Mouse (Mus musculus) C2C12 (cell line): ENCODE measurements around the gene Vac14. TPM values are rescaled to one million over a fixed set of nuclear protein-coding genes. Genes with fewer than 3 reads are reported as not detected.

Source experiments
- H3K27me3 ChIP-seq: one replicate; pipeline ENCODE4 v1.6.1; 2011; ENCODE audit not compliant: control insufficient read depth, insufficient read depth, insufficient read length
- H3K36me3 ChIP-seq: one replicate; pipeline ENCODE4 v1.6.1; 2011; ENCODE audit not compliant: control insufficient read depth, insufficient read depth
- H3K4me3 ChIP-seq: one replicate; pipeline ENCODE4 v1.5.1; 2011; ENCODE audit warnings: mild to moderate bottlenecking, control low read depth; ENCODE audit not compliant: poor library complexity, insufficient read depth, severe bottlenecking
- H3K79me2 ChIP-seq: one replicate; pipeline ENCODE4 v1.6.1; 2011; ENCODE audit not compliant: control insufficient read depth, insufficient read depth
- H3K79me3 ChIP-seq: one replicate; pipeline ENCODE4 v1.6.1; 2011; ENCODE audit warnings: low read depth, control low read depth
- H3ac ChIP-seq: one replicate; pipeline ENCODE3; 2011; ENCODE audit warnings: low read depth; ENCODE audit not compliant: control insufficient read depth, insufficient read length
- CEBPB ChIP-seq: IDR thresholded peaks from one replicate; pipeline ENCODE4 v1.6.1; 2011; ENCODE audit warnings: low read depth, mild to moderate bottlenecking, control low read depth, moderate library complexity
- CTCF ChIP-seq: IDR thresholded peaks from one replicate; pipeline ENCODE4 v1.5.1; 2011; ENCODE audit not compliant: control insufficient read depth, insufficient read depth, insufficient read length
- FOSL1 ChIP-seq: IDR thresholded peaks from one replicate; pipeline ENCODE4 v1.8.0; 2011; ENCODE audit warnings: mild to moderate bottlenecking, low read length; ENCODE audit not compliant: poor library complexity, insufficient read depth, severe bottlenecking
- MAX ChIP-seq: IDR thresholded peaks from one replicate; pipeline ENCODE4 v1.6.1; 2011; ENCODE audit warnings: mild to moderate bottlenecking, control low read depth
- MYOD1 ChIP-seq: IDR thresholded peaks from one replicate; pipeline ENCODE4 v1.6.1; 2011; ENCODE audit warnings: low read depth; ENCODE audit not compliant: control insufficient read depth, insufficient read length
- MYOG ChIP-seq: IDR thresholded peaks from one replicate; pipeline ENCODE4 v1.6.1; 2011; ENCODE audit not compliant: control insufficient read depth, insufficient read length; ENCODE audit errors: extremely low read depth
- USF1 ChIP-seq: IDR thresholded peaks from one replicate; pipeline ENCODE4 v1.6.1; 2011; ENCODE audit warnings: low read depth, mild to moderate bottlenecking, control low read depth, moderate library complexity
- polyA plus RNA-seq: library from polyadenylated mRNA; unstranded; fragments of >200 nt; fragmentation: generic; extraction: Trizol; gene quantifications from one replicate; pipeline ENCODE4 v1.2.1, GENCODE M21; 2012; ENCODE audit warnings: missing spikeins

Vac14 gene
- polyA plus RNA-seq, 1 experiment = 22.2 TPM

GRCm38 (mm10) chr8:110745162-110745561, 126.8 kb downstream of the Vac14 start:
- Histone ChIP-seq H3K27me3 (no peaks in the 10 kb centered on the region), H3K36me3 (peaks cover 15% of the 10 kb centered on the region), H3ac (no peak overlapping the region), H3K79me3 (no peaks in the 10 kb centered on the region), H3K79me2 (no peaks in the 10 kb centered on the region), H3K4me3 (no peak overlapping the region)
- TF ChIP-seq USF1 = no peak
- no peak for TF ChIP-seq FOSL1
- no peak for TF ChIP-seq MYOG
- no peak for TF ChIP-seq CEBPB
- no peak for TF ChIP-seq MAX
- TF ChIP-seq MYOD1 = no peak
- no peak for TF ChIP-seq CTCF

DNA sequence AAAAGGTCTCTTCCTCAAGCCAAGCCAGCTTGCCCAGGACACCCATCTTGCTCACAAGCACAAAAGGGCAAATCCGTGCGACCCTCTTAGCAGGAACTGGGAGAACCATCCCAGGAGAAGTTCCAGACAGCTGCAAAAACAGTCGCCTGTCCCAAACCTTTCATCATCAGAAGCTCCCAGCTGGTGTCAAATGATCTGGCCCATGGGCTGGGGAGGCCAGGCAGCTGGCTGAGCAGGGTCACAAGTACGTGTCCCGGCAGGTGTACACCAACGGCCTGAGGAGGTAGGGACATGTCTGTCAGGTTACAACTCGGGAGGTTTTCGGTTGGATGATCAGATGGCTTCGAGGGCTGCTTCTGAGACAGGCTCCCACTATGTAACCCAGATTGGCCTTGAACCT, 128.3 kb downstream of the Vac14 start:
- H3K4me3 ChIP-seq = no peak overlapping the region
- H3K27me3 ChIP-seq = no peaks in the 10 kb centered on the region
- H3ac ChIP-seq = no peak overlapping the region
- peaks cover 15% of the 10 kb centered on the region for H3K36me3 ChIP-seq
- H3K79me3 ChIP-seq = no peaks in the 10 kb centered on the region
- H3K79me2 ChIP-seq = no peaks in the 10 kb centered on the region
- no peak for TF ChIP-seq CTCF
- TF ChIP-seq CEBPB = no peak
- TF ChIP-seq MYOD1 = peak; percentile 49

DNA sequence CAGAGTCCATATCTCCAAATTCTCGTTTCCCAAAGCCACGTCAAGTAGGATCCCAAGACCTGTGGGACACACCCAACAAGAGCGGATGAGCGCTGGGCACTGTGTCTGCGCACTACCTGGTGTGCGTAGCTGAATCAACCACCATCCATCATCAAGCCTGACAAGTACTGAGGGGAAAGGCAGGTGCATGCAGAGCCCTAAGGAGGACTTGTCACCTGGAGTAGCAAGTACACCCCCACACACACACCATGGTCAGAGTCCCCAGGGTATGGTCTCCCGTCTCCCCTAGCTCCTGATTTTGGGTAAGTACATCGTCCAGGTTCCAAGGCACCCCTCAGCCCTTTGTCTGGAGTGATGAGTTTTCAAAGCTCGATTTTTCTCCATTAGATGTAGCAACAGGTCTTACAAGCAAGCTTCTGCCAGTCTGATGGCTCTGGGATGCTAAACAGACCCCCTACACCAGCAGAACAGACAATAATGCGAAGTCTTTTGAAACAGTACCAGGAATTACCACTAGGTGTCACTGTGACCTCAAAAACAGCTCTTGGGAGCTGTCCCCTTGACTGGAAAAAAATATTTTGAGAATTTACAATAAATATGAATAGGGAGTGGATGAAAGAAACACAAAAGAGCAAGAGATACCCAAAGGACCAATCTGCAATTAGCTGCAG, 131.2 kb downstream of the Vac14 start:
- TF ChIP-seq USF1 (no peak), CTCF (no peak), CEBPB (no peak), MYOD1 (no peak), MAX (no peak)
- no peaks in the 10 kb centered on the region for H3K79me3 ChIP-seq
- H3K4me3 ChIP-seq = no peak overlapping the region
- H3ac ChIP-seq = no peak overlapping the region
- H3K27me3 ChIP-seq = no peaks in the 10 kb centered on the region
- peaks cover 15% of the 10 kb centered on the region for H3K36me3 ChIP-seq
- no peaks in the 10 kb centered on the region for H3K79me2 ChIP-seq

- no peak overlapping the region for H3K4me3 ChIP-seq
- no peaks in the 10 kb centered on the region for H3K27me3 ChIP-seq
- no peaks in the 10 kb centered on the region for H3K79me2 ChIP-seq
- no peak for TF ChIP-seq USF1
- TF ChIP-seq MAX = no peak
- TF ChIP-seq CEBPB = no peak
- TF ChIP-seq FOSL1 = no peak
- no peak for TF ChIP-seq CTCF
- no peak for TF ChIP-seq MYOD1
- TF ChIP-seq MYOG = no peak
- no peaks in the 10 kb centered on the region for H3K79me3 ChIP-seq
- no peak overlapping the region for H3ac ChIP-seq
- H3K36me3 ChIP-seq = peaks cover 15% of the 10 kb centered on the region
Observed at GRCm38 (mm10) chr8:110750269-110750668, 131.9 kb downstream of the Vac14 start.

DNA sequence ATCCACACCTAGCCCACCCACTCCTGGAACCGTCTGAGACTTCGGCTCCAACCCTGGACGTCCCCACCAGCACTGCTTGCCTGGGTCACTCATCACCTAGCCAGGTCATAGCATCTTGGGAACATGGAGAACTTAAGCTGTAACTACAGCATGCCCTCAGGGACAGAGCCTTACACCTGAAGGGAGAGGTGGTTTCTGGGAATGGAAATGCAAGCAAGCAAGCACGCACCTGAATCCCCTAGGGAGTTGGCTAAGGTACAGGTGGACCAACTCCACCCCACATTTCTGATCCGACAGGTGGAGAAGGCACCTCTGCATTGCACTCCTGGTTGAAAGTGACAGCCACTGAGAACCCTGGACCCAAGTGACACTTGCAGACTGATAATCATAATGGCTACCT, 133.1 kb downstream of the Vac14 start:
- Histone ChIP-seq H3K4me3 (no peak overlapping the region), H3K79me2 (no peaks in the 10 kb centered on the region), H3ac (no peak overlapping the region), H3K36me3 (peaks cover 12% of the 10 kb centered on the region), H3K27me3 (no peaks in the 10 kb centered on the region), H3K79me3 (no peaks in the 10 kb centered on the region)
- TF ChIP-seq MYOG = no peak
- no peak for TF ChIP-seq CEBPB
- no peak for TF ChIP-seq MYOD1
- TF ChIP-seq CTCF = no peak
- TF ChIP-seq FOSL1 = no peak
- no peak for TF ChIP-seq USF1
- TF ChIP-seq MAX = no peak

- Histone ChIP-seq H3K36me3 (no peaks in the 10 kb centered on the region), H3K79me2 (no peaks in the 10 kb centered on the region), H3ac (no peak overlapping the region), H3K4me3 (no peak overlapping the region), H3K27me3 (no peaks in the 10 kb centered on the region), H3K79me3 (no peaks in the 10 kb centered on the region)
- TF ChIP-seq CTCF (no peak), FOSL1 (no peak), CEBPB (no peak)
Observed at GRCm38 (mm10) chr8:110754713-110755112, 136.3 kb downstream of the Vac14 start.
